Mouse (Mus musculus) C2C12 (cell line): Measurements from ENCODE around the gene Htra3. TPM values are rescaled to one million over a fixed set of nuclear protein-coding genes. Genes with fewer than 3 reads are reported as not detected.

Experiments
- H3K27me3 ChIP-seq: one replicate; pipeline ENCODE4 v1.6.1; 2011; ENCODE audit not compliant: control insufficient read depth, insufficient read depth, insufficient read length
- H3K36me3 ChIP-seq: one replicate; pipeline ENCODE4 v1.6.1; 2011; ENCODE audit not compliant: control insufficient read depth, insufficient read depth
- H3K4me3 ChIP-seq: one replicate; pipeline ENCODE4 v1.5.1; 2011; ENCODE audit warnings: mild to moderate bottlenecking, control low read depth; ENCODE audit not compliant: poor library complexity, insufficient read depth, severe bottlenecking
- H3K79me2 ChIP-seq: one replicate; pipeline ENCODE4 v1.6.1; 2011; ENCODE audit not compliant: control insufficient read depth, insufficient read depth
- H3K79me3 ChIP-seq: one replicate; pipeline ENCODE4 v1.6.1; 2011; ENCODE audit warnings: low read depth, control low read depth
- H3ac ChIP-seq: one replicate; pipeline ENCODE3; 2011; ENCODE audit warnings: low read depth; ENCODE audit not compliant: control insufficient read depth, insufficient read length
- CEBPB ChIP-seq: IDR thresholded peaks from one replicate; pipeline ENCODE4 v1.6.1; 2011; ENCODE audit warnings: low read depth, mild to moderate bottlenecking, control low read depth, moderate library complexity
- CTCF ChIP-seq: IDR thresholded peaks from one replicate; pipeline ENCODE4 v1.5.1; 2011; ENCODE audit not compliant: control insufficient read depth, insufficient read depth, insufficient read length
- FOSL1 ChIP-seq: IDR thresholded peaks from one replicate; pipeline ENCODE4 v1.8.0; 2011; ENCODE audit warnings: mild to moderate bottlenecking, low read length; ENCODE audit not compliant: poor library complexity, insufficient read depth, severe bottlenecking
- MAX ChIP-seq: IDR thresholded peaks from one replicate; pipeline ENCODE4 v1.6.1; 2011; ENCODE audit warnings: mild to moderate bottlenecking, control low read depth
- MYOD1 ChIP-seq: IDR thresholded peaks from one replicate; pipeline ENCODE4 v1.6.1; 2011; ENCODE audit warnings: low read depth; ENCODE audit not compliant: control insufficient read depth, insufficient read length
- MYOG ChIP-seq: IDR thresholded peaks from one replicate; pipeline ENCODE4 v1.6.1; 2011; ENCODE audit not compliant: control insufficient read depth, insufficient read length; ENCODE audit errors: extremely low read depth
- USF1 ChIP-seq: IDR thresholded peaks from one replicate; pipeline ENCODE4 v1.6.1; 2011; ENCODE audit warnings: low read depth, mild to moderate bottlenecking, control low read depth, moderate library complexity
- polyA plus RNA-seq: library from polyadenylated mRNA; unstranded; fragments of >200 nt; fragmentation: generic; extraction: Trizol; gene quantifications from one replicate; pipeline ENCODE4 v1.2.1, GENCODE M21; 2012; ENCODE audit warnings: missing spikeins

Htra3 gene
- polyA plus RNA-seq, 1 experiment, result 12.0 TPM

DNA sequence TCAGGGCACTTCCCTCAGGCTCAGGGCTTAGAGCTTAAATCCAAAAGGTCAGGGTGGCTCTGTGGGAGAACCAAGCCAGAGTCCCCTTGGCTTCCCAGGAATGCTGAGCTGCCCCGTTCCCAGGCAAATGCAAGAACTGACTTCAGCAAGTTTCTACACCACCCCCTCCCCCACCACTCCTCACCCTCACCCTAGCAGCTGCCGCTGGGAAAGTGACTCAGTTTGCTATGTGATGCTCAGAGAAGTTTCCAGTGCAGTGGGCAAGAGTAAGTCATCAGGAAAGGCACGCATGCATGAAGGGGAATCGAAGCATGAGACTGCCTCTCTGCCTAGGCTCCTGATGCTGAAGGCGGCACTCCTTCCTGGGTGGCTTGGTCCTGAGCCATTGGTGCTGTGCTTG, 62.6 kb downstream of the Htra3 start:
- no peak for TF ChIP-seq USF1
- peak; percentile 70 for TF ChIP-seq MYOD1
- Histone ChIP-seq H3K36me3 (no peaks in the 10 kb centered on the region), H3K79me2 (no peaks in the 10 kb centered on the region), H3K79me3 (no peaks in the 10 kb centered on the region), H3K27me3 (no peaks in the 10 kb centered on the region), H3ac (no peak overlapping the region), H3K4me3 (no peak overlapping the region)

DNA sequence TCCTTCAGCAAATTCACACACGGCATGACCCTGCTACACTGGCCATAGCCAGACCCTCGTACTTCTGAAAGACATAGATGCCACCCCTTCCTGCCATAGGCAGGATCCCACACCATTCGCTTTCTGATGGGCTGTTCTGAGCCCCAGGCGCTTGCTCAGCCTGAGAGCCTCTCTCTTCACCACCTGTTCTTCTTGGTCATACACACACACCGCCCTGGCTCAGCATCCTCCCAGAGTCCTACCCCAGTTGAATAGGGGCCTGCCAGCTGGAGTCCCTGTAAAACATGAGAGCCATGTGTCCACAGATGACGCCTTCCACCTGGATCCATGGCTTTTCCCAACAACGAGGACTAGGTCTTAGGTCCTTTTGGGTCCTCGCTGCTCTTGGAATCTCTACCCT, 66.9 kb downstream of the Htra3 start:
- no peaks in the 10 kb centered on the region for H3K79me3 ChIP-seq
- H3K27me3 ChIP-seq, result no peaks in the 10 kb centered on the region
- H3K4me3 ChIP-seq, result no peak overlapping the region
- H3ac ChIP-seq, result no peak overlapping the region
- no peaks in the 10 kb centered on the region for H3K79me2 ChIP-seq
- TF ChIP-seq MYOD1 (no peak), MYOG (no peak), CEBPB (no peak), FOSL1 (no peak), MAX (no peak), USF1 (no peak), CTCF (no peak)
- no peaks in the 10 kb centered on the region for H3K36me3 ChIP-seq

GRCm38 (mm10) chr5:35611900-35612299, 67.7 kb downstream of the Htra3 start:
- Histone ChIP-seq H3K79me2 (no peaks in the 10 kb centered on the region), H3K36me3 (no peaks in the 10 kb centered on the region), H3K4me3 (no peak overlapping the region), H3ac (no peak overlapping the region), H3K79me3 (no peaks in the 10 kb centered on the region), H3K27me3 (no peaks in the 10 kb centered on the region)
- TF ChIP-seq CTCF, result no peak
- TF ChIP-seq MYOG, result no peak
- TF ChIP-seq MYOD1, result no peak
- no peak for TF ChIP-seq FOSL1
- no peak for TF ChIP-seq USF1
- no peak for TF ChIP-seq MAX
- TF ChIP-seq CEBPB, result no peak

GRCm38 (mm10) chr5:35611170-35611569, 68.4 kb downstream of the Htra3 start:
- no peaks in the 10 kb centered on the region for H3K79me3 ChIP-seq
- TF ChIP-seq CTCF (no peak), MYOD1 (no peak), USF1 (no peak), MAX (no peak), MYOG (no peak), CEBPB (no peak), FOSL1 (no peak)
- H3K27me3 ChIP-seq, result no peaks in the 10 kb centered on the region
- no peak overlapping the region for H3ac ChIP-seq
- H3K36me3 ChIP-seq, result no peaks in the 10 kb centered on the region
- H3K4me3 ChIP-seq, result no peak overlapping the region
- H3K79me2 ChIP-seq, result no peaks in the 10 kb centered on the region

DNA sequence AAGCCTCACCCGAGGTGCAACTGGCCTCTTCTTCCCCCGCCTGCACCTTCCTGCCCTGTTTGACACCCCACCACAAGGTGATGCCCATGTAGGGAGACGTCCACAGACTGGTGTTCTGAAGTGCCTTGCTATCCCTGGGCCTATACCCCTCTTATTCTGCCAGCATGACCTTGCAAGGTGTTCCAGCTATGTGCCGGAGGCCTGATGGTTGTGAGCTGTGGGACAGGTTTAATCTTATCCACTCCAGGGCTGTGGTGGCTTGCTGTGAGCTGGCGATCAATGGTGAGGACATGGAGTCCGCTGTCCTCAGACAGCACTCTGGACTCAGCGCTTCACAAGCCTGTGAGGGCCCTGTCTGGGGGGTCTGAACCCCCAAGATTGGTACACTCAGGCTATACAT, 69.2 kb downstream of the Htra3 start:
- Histone ChIP-seq H3K79me3 (no peaks in the 10 kb centered on the region), H3K79me2 (no peaks in the 10 kb centered on the region), H3ac (no peak overlapping the region), H3K27me3 (no peaks in the 10 kb centered on the region), H3K36me3 (no peaks in the 10 kb centered on the region), H3K4me3 (no peak overlapping the region)
- TF ChIP-seq FOSL1, result no peak
- TF ChIP-seq USF1, result no peak
- no peak for TF ChIP-seq MYOD1
- TF ChIP-seq MYOG, result no peak

DNA sequence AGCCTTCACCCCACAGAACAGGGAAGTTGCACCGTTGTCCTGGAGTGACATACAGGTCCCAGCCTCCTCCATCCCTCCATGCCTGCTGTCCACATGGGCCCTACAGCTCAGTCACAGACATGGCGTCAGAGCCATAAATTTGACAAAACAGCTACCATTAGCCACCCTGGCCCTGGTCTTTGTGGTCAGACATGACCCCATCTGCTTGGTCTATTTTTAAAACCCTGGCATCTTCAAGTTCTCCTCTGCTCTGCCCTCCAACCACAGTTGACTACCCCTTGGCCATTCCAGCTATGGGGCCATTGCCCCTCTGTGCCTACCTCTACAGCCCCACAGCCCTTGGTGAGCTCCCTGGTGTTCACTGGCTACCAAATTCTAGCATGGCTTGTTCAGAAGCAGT, 69.6 kb downstream of the Htra3 start:
- Histone ChIP-seq H3K79me3 (no peaks in the 10 kb centered on the region), H3K4me3 (no peak overlapping the region), H3K36me3 (no peaks in the 10 kb centered on the region), H3K27me3 (no peaks in the 10 kb centered on the region), H3ac (no peak overlapping the region), H3K79me2 (no peaks in the 10 kb centered on the region)
- no peak for TF ChIP-seq CTCF
- no peak for TF ChIP-seq USF1
- no peak for TF ChIP-seq CEBPB
- no peak for TF ChIP-seq MAX
- TF ChIP-seq FOSL1, result no peak
- no peak for TF ChIP-seq MYOG
- TF ChIP-seq MYOD1, result no peak

- no peak overlapping the region for H3ac ChIP-seq
- no peaks in the 10 kb centered on the region for H3K79me3 ChIP-seq
- H3K27me3 ChIP-seq, result no peaks in the 10 kb centered on the region
- no peaks in the 10 kb centered on the region for H3K79me2 ChIP-seq
- no peak overlapping the region for H3K4me3 ChIP-seq
- no peaks in the 10 kb centered on the region for H3K36me3 ChIP-seq
- peak; percentile 23 for TF ChIP-seq CEBPB
- no peak for TF ChIP-seq FOSL1
These were observed 70.2 kb downstream of the Htra3 start for GRCm38 (mm10) chr5:35609381-35609780.
